Mouse (Mus musculus): ENCODE measurements around the gene Tmem104.

Tmem104 gene

GRCm38 (mm10) chr11:115285282-115285681, 98.0 kb downstream of the Tmem104 start:
- no peak for DNase-seq

GRCm38 (mm10) chr11:115286201-115286993, 99.1 kb downstream of the Tmem104 start:
- DNase-seq, result peak; percentile 16

GRCm38 (mm10) chr11:115287386-115287785, 100.1 kb downstream of the Tmem104 start:
- DNase-seq, result peak; percentile 25

- no peak for DNase-seq
Observed at GRCm38 (mm10) chr11:115288305-115288704, 101.0 kb downstream of the Tmem104 start.

- peak; percentile 33 for DNase-seq
Observed at GRCm38 (mm10) chr11:115289885-115290284, 102.6 kb downstream of the Tmem104 start.

GRCm38 (mm10) chr11:115290314-115290713, 103.0 kb downstream of the Tmem104 start:
- no peak for DNase-seq

- DNase-seq, result peak; percentile 11
Observed at GRCm38 (mm10) chr11:115290919-115291318, 103.6 kb downstream of the Tmem104 start.

- DNase-seq, result peak; percentile 16
Observed at GRCm38 (mm10) chr11:115291503-115291902, 104.2 kb downstream of the Tmem104 start.

GRCm38 (mm10) chr11:115292631-115293375, 105.5 kb downstream of the Tmem104 start:
- peak; percentile 11 for DNase-seq

- peak; percentile 20 for DNase-seq
Observed at GRCm38 (mm10) chr11:115295939-115296338, 108.7 kb downstream of the Tmem104 start.

All from cerebellum, adult 8-10 months (tissue).